Comparison of ENCODE assay signal across 10 mouse cellular contexts in genomic region chr11:34814767-34815166, GRCm38 (mm10). TPM values are rescaled to one million over a fixed set of nuclear protein-coding genes. Genes with fewer than 3 reads are reported as not detected.
DNase-seq lines count a peak whose midpoint lies in the region; ATAC-seq and TF ChIP-seq lines count a peak whose summit lies in the region.
"Had no signal": no experiment of that assay in that cellular context is flagged by ENCODE, and none has a peak within 500 bp of the region (broad histone marks: within the 10 kb centered on the region; RNA-seq: fewer than 3 reads in every experiment).

No protein-coding gene starts in this region.

- no peaks in the 10 kb centered on the region for H3K4me1 ChIP-seq in embryonic facial prominence, embryonic 11.5 days (ENCODE audit: control insufficient read depth, insufficient read depth, low read length)
- no peaks in the 10 kb centered on the region for H3K4me1 ChIP-seq in embryonic facial prominence, embryonic 10.5 days
- H3K4me1 ChIP-seq in liver, adult 2 months (ENCODE audit: control insufficient read depth, insufficient read depth, low read length), result no peaks in the 10 kb centered on the region
- no peaks in the 10 kb centered on the region for H3K4me1 ChIP-seq in liver, embryonic 12.5 days
- H3K4me1 ChIP-seq: embryonic facial prominence, embryonic 12.5 days had no signal

- peak; percentile 72 for DNase-seq in embryonic facial prominence, embryonic 11.5 days (ENCODE audit: low spot score)
- DNase-seq in embryonic facial prominence, embryonic 10.5 days (ENCODE audit: low spot score), result no peak
- DNase-seq in liver, adult 2 months (ENCODE audit: extremely low read depth, low read depth, low spot score), result peak; percentile 26
- peak; percentile 78 for DNase-seq in adipocyte (ENCODE audit: low spot score)
- DNase-seq in spleen, adult 12 weeks (ENCODE audit: low spot score), result no peak
- no peak for DNase-seq in cerebellum, adult 11 months

- H3K27me3 ChIP-seq in embryonic facial prominence, embryonic 11.5 days (ENCODE audit: control insufficient read depth, insufficient read depth, low read length), result no peaks in the 10 kb centered on the region
- H3K27me3 ChIP-seq in embryonic facial prominence, embryonic 10.5 days (replicated peaks; ENCODE audit: low read depth, poor library complexity, severe bottlenecking), result no peaks in the 10 kb centered on the region
- no peaks in the 10 kb centered on the region for H3K27me3 ChIP-seq in liver, adult 2 months (ENCODE audit: control insufficient read depth, insufficient read depth, low read length)
- H3K27me3 ChIP-seq in liver, embryonic 12.5 days (replicated peaks), result no peaks in the 10 kb centered on the region
- H3K27me3 ChIP-seq: embryonic facial prominence, embryonic 12.5 days had no signal

- H3K9me3 ChIP-seq in embryonic facial prominence, embryonic 11.5 days (replicated peaks; ENCODE audit: control insufficient read depth, low read length), result no peaks in the 10 kb centered on the region
- peaks cover 2% of the 10 kb centered on the region; the same call in 1 of the 2 replicates for H3K9me3 ChIP-seq in embryonic facial prominence, embryonic 10.5 days
- H3K9me3 ChIP-seq in liver, embryonic 12.5 days (replicated peaks), result no peaks in the 10 kb centered on the region
- H3K9me3 ChIP-seq: embryonic facial prominence, embryonic 12.5 days had no signal

- H3K27ac ChIP-seq in embryonic facial prominence, embryonic 11.5 days (replicated peaks; ENCODE audit: low read depth, low read length), result no peak overlapping the region
- H3K27ac ChIP-seq in embryonic facial prominence, embryonic 10.5 days (replicated peaks), result no peak overlapping the region
- no peak overlapping the region for H3K27ac ChIP-seq in liver, adult 2 months (replicated peaks; ENCODE audit: insufficient read depth, low read depth, low read length)
- no peak overlapping the region for H3K27ac ChIP-seq in liver, embryonic 12.5 days
- H3K27ac ChIP-seq: embryonic facial prominence, embryonic 12.5 days had no signal

- 19% methylated on average over 2 of the region's 2 CpGs for WGBS in embryonic facial prominence, embryonic 11.5 days
- 19% methylated on average over 2 of the region's 2 CpGs for WGBS in embryonic facial prominence, embryonic 10.5 days
- 19% methylated on average over 2 of the region's 2 CpGs for WGBS in liver, adult 2 months
- WGBS in liver, embryonic 12.5 days (ENCODE audit: insufficient replicate concordance), result 20% methylated on average over 2 of the region's 2 CpGs

- TF ChIP-seq CTCF in liver, adult 2 months (IDR thresholded peaks at IDR 0.05; ENCODE audit: low read depth, low read length), result no peak

- no peak overlapping the region for H3K9ac ChIP-seq in embryonic facial prominence, embryonic 11.5 days (replicated peaks; ENCODE audit: low read length)
- H3K9ac ChIP-seq in liver, adult 2 months (ENCODE audit: low read depth, low read length), result no peak overlapping the region
- H3K9ac ChIP-seq in liver, embryonic 12.5 days, result no peak overlapping the region
- H3K9ac ChIP-seq: embryonic facial prominence, embryonic 12.5 days had no signal

- no peaks in the 10 kb centered on the region for H3K79me2 ChIP-seq in liver, adult 2 months (ENCODE audit: control insufficient read depth, insufficient read depth, low read length)

- no peak overlapping the region for H3K4me3 ChIP-seq in embryonic facial prominence, embryonic 11.5 days (ENCODE audit: low read depth, low read length)
- no peak overlapping the region for H3K4me3 ChIP-seq in embryonic facial prominence, embryonic 10.5 days
- no peak overlapping the region for H3K4me3 ChIP-seq in liver, adult 2 months (ENCODE audit: insufficient read depth, low read depth, low read length)
- H3K4me3 ChIP-seq in liver, embryonic 12.5 days, result no peak overlapping the region
- H3K4me3 ChIP-seq: embryonic facial prominence, embryonic 12.5 days; myocyte had no signal

- no peak overlapping the region for H3K4me2 ChIP-seq in embryonic facial prominence, embryonic 11.5 days (ENCODE audit: low read depth, low read length)
- no peak overlapping the region for H3K4me2 ChIP-seq in liver, embryonic 12.5 days
- H3K4me2 ChIP-seq: embryonic facial prominence, embryonic 12.5 days had no signal

- TF ChIP-seq POLR2A in liver, adult 2 months (IDR thresholded peaks at IDR 0.05; ENCODE audit: extremely low read depth, insufficient read depth, low read length), result no peak

- H3K36me3 ChIP-seq in embryonic facial prominence, embryonic 11.5 days (replicated peaks; ENCODE audit: control insufficient read depth, insufficient read depth, low read depth, low read length), result peaks cover 5% of the 10 kb centered on the region; the same call in 1 of the 2 replicates
- H3K36me3 ChIP-seq in embryonic facial prominence, embryonic 10.5 days (replicated peaks), result peaks cover 92% of the 10 kb centered on the region
- H3K36me3 ChIP-seq in liver, adult 2 months (ENCODE audit: control insufficient read depth, insufficient read depth, low read length), result no peaks in the 10 kb centered on the region
- H3K36me3 ChIP-seq in liver, embryonic 12.5 days, result peaks cover 87% of the 10 kb centered on the region

- no peak for ATAC-seq in embryonic facial prominence, embryonic 11.5 days (replicated peaks; ENCODE audit: insufficient number of reproducible peaks, low FRiP score, low TSS enrichment, low read depth)
- ATAC-seq in liver, embryonic 12.5 days, result no peak
- 0 out of 2 replicates have a peak, but pooled peaks have one; percentile 22 for ATAC-seq in monocyte, adult 5-6 weeks (replicated peaks; ENCODE audit: insufficient number of reproducible peaks, low FRiP score, low TSS enrichment, poor library complexity, severe bottlenecking)

RNA-seq across cellular contexts. Expression of gene Spdl1, which starts 18.7 kb away (rescaled TPM):
- 32.7 and 36.8 TPM in 2 replicates for polyA plus RNA-seq in embryonic facial prominence, embryonic 11.5 days (2014; fragmentation: Nextera tagmentation; extraction: Ambion mirVana)
- polyA plus RNA-seq in embryonic facial prominence, embryonic 10.5 days (2016; fragmentation: Nextera tagmentation; extraction: Ambion mirVana), result 32.2 and 33.3 TPM in 2 replicates
- total RNA-seq in liver, adult 2 months (2014; rRNA removed), result 0.18 and 0.60 TPM in 2 replicates
- 0.07 TPM in 2 replicates for polyA plus RNA-seq in liver, adult 2 months (2012; rRNA removed)
- polyA plus RNA-seq in liver, embryonic 12.5 days (2016; fragmentation: Nextera tagmentation; extraction: Ambion mirVana), result 19.8 and 20.0 TPM in 2 replicates
- 1.2 to 3.4 TPM in 2 of 3 replicates, not detected in the other for total RNA-seq in monocyte, adult 5-6 weeks (2017)

RNA-seq across cellular contexts. Expression of gene Dock2, which starts 31.1 kb away (rescaled TPM):
- polyA plus RNA-seq in embryonic facial prominence, embryonic 11.5 days (2014; fragmentation: Nextera tagmentation; extraction: Ambion mirVana), result 0.53 and 1.0 TPM in 2 replicates
- 0.59 TPM in 2 replicates for polyA plus RNA-seq in embryonic facial prominence, embryonic 10.5 days (2016; fragmentation: Nextera tagmentation; extraction: Ambion mirVana)
- 4.0 and 4.9 TPM in 2 replicates for total RNA-seq in liver, adult 2 months (2014; rRNA removed)
- 0.44 and 0.95 TPM in 2 replicates for polyA plus RNA-seq in liver, adult 2 months (2012; rRNA removed)
- polyA plus RNA-seq in liver, embryonic 12.5 days (2016; fragmentation: Nextera tagmentation; extraction: Ambion mirVana), result 6.1 and 6.3 TPM in 2 replicates
- 415 to 764 TPM (median 432 TPM) in 3 replicates for total RNA-seq in monocyte, adult 5-6 weeks (2017)
- polyA plus RNA-seq: myocyte had no signal

Comparison
In these comparisons a context has a peak if more than half of its experiments do, and no peak if none do; other contexts are left out.
1. DNase-seq: peak in embryonic facial prominence, embryonic 11.5 days (single experiment), liver, adult 2 months (single experiment) and adipocyte (single experiment); none in embryonic facial prominence, embryonic 10.5 days (single experiment), spleen, adult 12 weeks (single experiment) and cerebellum, adult 11 months (single experiment).
2. RNA of gene Spdl1, which starts 18.7 kb away (polyA plus RNA-seq): 32.7 to 36.8 TPM in embryonic facial prominence, embryonic 11.5 days, 32.2 to 33.3 TPM in embryonic facial prominence, embryonic 10.5 days and 19.8 to 20.0 TPM in liver, embryonic 12.5 days; 0.07 TPM in liver, adult 2 months; every median in the first group is over 10 times any median in the second.